Mouse (Mus musculus): ENCODE data around the gene Arl6. TPM values are rescaled to one million over a fixed set of nuclear protein-coding genes. Genes with fewer than 3 reads are reported as not detected.

Arl6 gene
- total RNA-seq, 1 experiment: 13.6 TPM

GRCm38 (mm10) chr16:59617167-59617566 lies 22.0 kb downstream of the Arl6 start:
- H3K9me3 ChIP-seq (ENCODE audit: control insufficient read depth, insufficient read depth, low read depth, low read length): no peaks in the 10 kb centered on the region
- H3K36me3 ChIP-seq (ENCODE audit: control insufficient read depth, insufficient read depth, low read length, poor library complexity, severe bottlenecking): no peaks in the 10 kb centered on the region
- DNase-seq (ENCODE audit: low read depth, low spot score): no peak
- no peaks in the 10 kb centered on the region for H3K4me1 ChIP-seq (ENCODE audit: control insufficient read depth in 2 of 2, insufficient read depth in 2 of 2, low read length in 2 of 2, poor library complexity in 1 of 2)
- in situ Hi-C loops (cut with MboI; ENCODE audit: low sequenced_read_pairs in 2 of 2, unreplicated experiment in 2 of 2): loop anchor here (5.0 to 10.0 kb wide), 2 partner anchors 140 to 142 kb away; partner anchors contain the start of gene Riox2 (in 1 of the 2)
- H3K27ac ChIP-seq (ENCODE audit: insufficient read depth, low read depth, low read length, poor library complexity, severe bottlenecking): no peak overlapping the region
- no peak overlapping the region for H3K9ac ChIP-seq (ENCODE audit: insufficient read depth, low read depth, low read length, poor library complexity, severe bottlenecking)
- H3K4me3 ChIP-seq (ENCODE audit: insufficient read depth in 1 of 2, low read depth in 1 of 2, low read length in 2 of 2, poor library complexity in 1 of 2, severe bottlenecking in 1 of 2): no peak overlapping the region
- TF ChIP-seq ZNF384 (IDR thresholded peaks at IDR 0.05; ENCODE audit: low read depth, low read length): no peak
- TF ChIP-seq ZC3H11A (IDR thresholded peaks at IDR 0.05; ENCODE audit: borderline replicate concordance, low read depth, low read length): 0 out of 2 replicates have a peak, but pooled peaks have one; percentile 48

DNA sequence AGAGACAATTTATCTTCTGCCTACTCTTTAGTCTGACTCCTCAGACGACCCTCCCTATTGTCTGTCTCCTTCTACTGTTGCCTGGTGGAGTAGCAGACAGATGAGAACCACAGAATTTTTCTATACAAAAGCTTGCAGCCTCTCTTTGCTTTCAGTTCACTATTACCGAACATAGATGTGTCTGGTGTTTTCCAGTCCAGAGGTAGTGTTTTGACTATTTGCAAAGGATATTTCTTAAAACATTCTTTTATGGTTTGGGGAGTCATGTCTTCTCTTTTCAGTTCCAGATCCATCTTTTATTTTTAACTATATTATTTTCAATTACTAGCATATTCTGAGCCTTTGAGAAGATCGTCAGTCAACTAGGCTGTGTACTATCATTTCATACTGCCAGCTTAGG lies 23.5 kb downstream of the Arl6 start:
- Histone ChIP-seq H3K4me3 (ENCODE audit: insufficient read depth in 1 of 2, low read depth in 1 of 2, low read length in 2 of 2, poor library complexity in 1 of 2, severe bottlenecking in 1 of 2) (no peak overlapping the region), H3K9ac (ENCODE audit: insufficient read depth, low read depth, low read length, poor library complexity, severe bottlenecking) (no peak overlapping the region), H3K9me3 (ENCODE audit: control insufficient read depth, insufficient read depth, low read depth, low read length) (no peaks in the 10 kb centered on the region), H3K36me3 (ENCODE audit: control insufficient read depth, insufficient read depth, low read length, poor library complexity, severe bottlenecking) (no peaks in the 10 kb centered on the region), H3K27ac (ENCODE audit: insufficient read depth, low read depth, low read length, poor library complexity, severe bottlenecking) (no peak overlapping the region), H3K4me1 (ENCODE audit: control insufficient read depth in 2 of 2, insufficient read depth in 2 of 2, low read length in 2 of 2, poor library complexity in 1 of 2) (no peaks in the 10 kb centered on the region)
- TF ChIP-seq ZC3H11A (IDR thresholded peaks at IDR 0.05; ENCODE audit: borderline replicate concordance, low read depth, low read length): no peak
- no peak for TF ChIP-seq CHD2 (IDR thresholded peaks at IDR 0.05; ENCODE audit: low read depth, low read length)
- TF ChIP-seq ZNF384 (IDR thresholded peaks at IDR 0.05; ENCODE audit: low read depth, low read length): no peak
- TF ChIP-seq HCFC1 (IDR thresholded peaks at IDR 0.05; ENCODE audit: borderline replicate concordance, insufficient read depth, low read length): no peak
- no peak for TF ChIP-seq MAFK (IDR thresholded peaks at IDR 0.05; ENCODE audit: insufficient read depth, low read depth, low read length)
- DNase-seq (ENCODE audit: low read depth, low spot score): no peak
- in situ Hi-C loops (cut with MboI; ENCODE audit: low sequenced_read_pairs in 2 of 2, unreplicated experiment in 2 of 2): loop anchor here (5.0 to 10.0 kb wide), 2 partner anchors 138 to 141 kb away; partner anchors contain the start of gene Riox2 (in 1 of the 2)

DNA sequence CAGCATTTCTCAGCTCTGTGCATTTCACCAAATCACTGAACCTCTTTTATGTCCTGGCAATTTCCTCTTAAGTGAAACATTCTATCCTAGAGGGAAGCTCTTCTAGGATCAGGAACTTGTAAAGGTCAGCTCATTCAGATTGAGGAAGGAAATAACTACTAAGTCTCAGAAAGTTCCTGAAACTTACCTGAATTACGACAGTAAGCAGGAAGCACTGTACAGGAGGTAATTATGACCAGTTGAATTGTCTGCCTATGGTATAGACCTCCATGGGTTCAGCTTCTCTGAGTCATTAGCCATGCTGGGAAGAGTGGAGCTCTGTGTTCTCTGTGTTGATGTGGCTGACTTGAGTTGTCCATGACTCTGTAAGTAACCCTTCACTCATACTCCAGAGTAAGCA lies 28.4 kb downstream of the Arl6 start:
- H3K27ac ChIP-seq (ENCODE audit: insufficient read depth, low read depth, low read length, poor library complexity, severe bottlenecking): no peak overlapping the region
- DNase-seq (ENCODE audit: low read depth, low spot score): no peak
- no peaks in the 10 kb centered on the region for H3K36me3 ChIP-seq (ENCODE audit: control insufficient read depth, insufficient read depth, low read length, poor library complexity, severe bottlenecking)
- H3K9me3 ChIP-seq (ENCODE audit: control insufficient read depth, insufficient read depth, low read depth, low read length): no peaks in the 10 kb centered on the region
- in situ Hi-C loops (cut with MboI; ENCODE audit: low sequenced_read_pairs in 2 of 2, unreplicated experiment in 2 of 2): loop anchor here in 1 of 2 experiments (10.0 kb wide), 1 partner anchor 136 kb away; the partner anchor contains the start of gene Riox2
- no peak for TF ChIP-seq MAFK (IDR thresholded peaks at IDR 0.05; ENCODE audit: insufficient read depth, low read depth, low read length)
- no peaks in the 10 kb centered on the region for H3K4me1 ChIP-seq (ENCODE audit: control insufficient read depth in 2 of 2, insufficient read depth in 2 of 2, low read length in 2 of 2, poor library complexity in 1 of 2)
- H3K4me3 ChIP-seq (ENCODE audit: insufficient read depth in 1 of 2, low read depth in 1 of 2, low read length in 2 of 2, poor library complexity in 1 of 2, severe bottlenecking in 1 of 2): no peak overlapping the region
- no peak overlapping the region for H3K9ac ChIP-seq (ENCODE audit: insufficient read depth, low read depth, low read length, poor library complexity, severe bottlenecking)

GRCm38 (mm10) chr16:59604078-59604781 lies 35.0 kb downstream of the Arl6 start:
- H3K36me3 ChIP-seq (ENCODE audit: control insufficient read depth, insufficient read depth, low read length, poor library complexity, severe bottlenecking): no peaks in the 10 kb centered on the region
- no peaks in the 10 kb centered on the region for H3K9me3 ChIP-seq (ENCODE audit: control insufficient read depth, insufficient read depth, low read depth, low read length)
- no peak for TF ChIP-seq CHD2 (IDR thresholded peaks at IDR 0.05; ENCODE audit: low read depth, low read length)
- TF ChIP-seq HCFC1 (IDR thresholded peaks at IDR 0.05; ENCODE audit: borderline replicate concordance, insufficient read depth, low read length): no peak
- TF ChIP-seq ZNF384 (IDR thresholded peaks at IDR 0.05; ENCODE audit: low read depth, low read length): no peak
- TF ChIP-seq MAFK (IDR thresholded peaks at IDR 0.05; ENCODE audit: insufficient read depth, low read depth, low read length): no peak
- TF ChIP-seq ZC3H11A (IDR thresholded peaks at IDR 0.05; ENCODE audit: borderline replicate concordance, low read depth, low read length): no peak
- H3K27ac ChIP-seq (ENCODE audit: insufficient read depth, low read depth, low read length, poor library complexity, severe bottlenecking): no peak overlapping the region
- no peak overlapping the region for H3K9ac ChIP-seq (ENCODE audit: insufficient read depth, low read depth, low read length, poor library complexity, severe bottlenecking)
- no peak overlapping the region for H3K4me3 ChIP-seq (ENCODE audit: insufficient read depth in 1 of 2, low read depth in 1 of 2, low read length in 2 of 2, poor library complexity in 1 of 2, severe bottlenecking in 1 of 2)
- peaks cover 0 to 3% of the 10 kb centered on the region in 2 experiments; a peak in 1 of 4 replicates for H3K4me1 ChIP-seq (ENCODE audit: control insufficient read depth in 2 of 2, insufficient read depth in 2 of 2, low read length in 2 of 2, poor library complexity in 1 of 2)
- in situ Hi-C loops (cut with MboI; ENCODE audit: low sequenced_read_pairs in 2 of 2, unreplicated experiment in 2 of 2): no loop called here
- DNase-seq (ENCODE audit: low read depth, low spot score): no peak

Measured in ES-E14 (cell line).